Mouse (Mus musculus) heart, embryonic 15.5 days (tissue): ENCODE data around the gene Acp5. TPM values are rescaled to one million over a fixed set of nuclear protein-coding genes. Genes with fewer than 3 reads are reported as not detected.

ENCODE experiments used
- ATAC-seq: fragments of 200-750 bp; cut with Nextera tagmentation; replicated peaks from 2 replicates; pipeline ENCODE4 v1.8.0; 2017; ENCODE audit warnings: low read depth, moderate TSS enrichment; ENCODE audit not compliant: insufficient number of reproducible peaks, insufficient read depth, low FRiP score
- H3K27ac ChIP-seq: fragments of 300-500 bp; sonication (generic); 2 replicates; pipeline ENCODE4 v1.5.1; 2015; ENCODE audit warnings: mild to moderate bottlenecking, inconsistent platforms
- H3K27me3 ChIP-seq: fragments of 300-500 bp; sonication (generic); 2 replicates; pipeline ENCODE4 v1.6.1; 2015; ENCODE audit warnings: inconsistent platforms
- H3K36me3 ChIP-seq: fragments of 300-500 bp; sonication (generic); 2 replicates; pipeline ENCODE4 v1.6.1; 2015; ENCODE audit warnings: mild to moderate bottlenecking, inconsistent platforms
- H3K4me1 ChIP-seq: fragments of 300-500 bp; sonication (generic); replicated peaks from 2 replicates; pipeline ENCODE4 v1.6.1; 2015; ENCODE audit warnings: inconsistent platforms
- H3K4me2 ChIP-seq: fragments of 300-500 bp; sonication (generic); 2 replicates; pipeline ENCODE4 v1.6.1; 2015; ENCODE audit warnings: inconsistent platforms, mild to moderate bottlenecking, moderate library complexity
- H3K4me3 ChIP-seq: fragments of 300-500 bp; sonication (generic); 2 replicates; pipeline ENCODE4 v1.5.1; 2015; ENCODE audit warnings: mild to moderate bottlenecking, inconsistent platforms
- H3K9ac ChIP-seq: fragments of 300-500 bp; sonication (generic); 2 replicates; pipeline ENCODE4 v1.6.1; 2015; ENCODE audit warnings: mild to moderate bottlenecking, inconsistent platforms
- H3K9me3 ChIP-seq: fragments of 300-500 bp; sonication (generic); replicated peaks from 2 replicates; pipeline ENCODE4 v1.6.1; 2016; ENCODE audit warnings: inconsistent platforms
- WGBS: fragments of 180-500 bp; shearing (Covaris S2); methylation state at CpG from one replicate; pipeline ENCODE4 v1.1.7; 2015; ENCODE audit warnings: mixed read lengths; 5-methylcytosine and 5-hydroxymethylcytosine counted together
- polyA plus RNA-seq: library from polyadenylated mRNA; unstranded; fragments of >200 nt; fragmentation: Nextera tagmentation; extraction: Ambion mirVana; gene quantifications from 2 replicates; pipeline ENCODE4 v1.2.1, GENCODE M21; 2015

Acp5 gene
- polyA plus RNA-seq, result 3.0 and 10.3 TPM in 2 replicates

DNA sequence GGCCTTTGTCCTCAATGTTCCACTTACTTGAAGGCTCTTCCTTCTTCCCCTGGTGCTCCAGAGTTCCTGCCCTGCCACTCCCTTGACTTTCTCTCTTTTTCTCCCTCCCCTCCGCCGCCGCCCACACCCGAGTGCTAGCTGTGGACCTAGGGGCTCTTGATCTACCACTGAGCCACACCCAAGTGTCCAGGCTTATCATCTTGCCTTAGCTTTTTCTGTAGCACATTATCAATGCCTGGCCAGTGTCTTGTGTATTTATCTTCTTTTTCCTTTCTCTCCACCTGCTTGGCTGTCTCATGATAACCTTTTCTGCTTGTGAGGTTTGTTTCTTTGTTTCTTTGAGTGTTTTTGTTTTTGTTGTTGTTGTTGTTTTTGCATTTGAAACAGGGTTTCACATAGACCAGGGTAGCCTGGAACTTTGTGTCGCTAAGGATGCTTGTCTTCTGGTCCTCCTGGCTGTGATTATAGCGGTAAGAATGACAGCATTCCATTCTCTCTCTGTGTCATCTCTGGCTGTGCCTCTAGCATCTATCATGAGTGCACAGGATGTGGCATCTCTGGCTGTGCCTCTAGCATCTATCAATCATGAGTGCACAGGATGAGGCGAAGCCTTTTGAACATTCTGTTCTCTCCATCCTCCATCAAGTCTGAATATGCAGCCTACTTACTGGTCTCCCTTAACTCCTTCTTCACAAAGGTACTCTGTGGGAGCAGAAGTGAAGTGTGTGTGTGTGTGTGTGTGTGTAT is at the start of gene Acp5:
TSS of gene Acp5 (minus strand) at position 68 of the 747 bp plus-strand sequence.
- no peaks in the 10 kb centered on the region for H3K27me3 ChIP-seq
- no peaks in the 10 kb centered on the region for H3K36me3 ChIP-seq
- WGBS, result 72% methylated on average over 7 of the region's 7 CpGs
- no peaks in the 10 kb centered on the region for H3K9me3 ChIP-seq
- no peak within 1 kb of the TSS for H3K9ac ChIP-seq
- H3K27ac ChIP-seq, result no peak within 1 kb of the TSS
- peaks cover 10% of the 10 kb centered on the region for H3K4me1 ChIP-seq
- H3K4me3 ChIP-seq, result no peak within 1 kb of the TSS
- H3K4me2 ChIP-seq, result no peak within 1 kb of the TSS
- ATAC-seq, result no peak

DNA sequence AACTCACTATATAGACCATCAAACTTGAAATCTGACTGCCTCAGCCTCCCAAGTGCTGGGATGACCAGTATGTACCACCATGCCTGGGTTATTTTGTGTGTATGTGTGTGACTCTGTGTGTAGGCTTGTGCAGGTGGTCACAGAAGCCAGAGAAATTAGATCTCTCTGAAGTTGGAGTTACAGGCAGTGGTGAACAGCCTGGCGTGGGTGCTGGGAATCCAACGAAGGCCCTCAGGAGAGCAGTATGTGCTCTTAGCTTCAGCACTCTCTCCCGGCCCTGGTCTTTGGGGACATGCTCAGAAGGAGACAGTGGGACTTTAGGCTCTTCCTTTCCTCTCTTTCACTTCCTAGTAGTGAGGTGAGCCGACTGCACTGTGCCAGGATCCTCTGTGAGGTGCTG is 36.8 kb upstream of the Acp5 start:
- Histone ChIP-seq H3K4me1 (no peaks in the 10 kb centered on the region), H3K36me3 (no peaks in the 10 kb centered on the region), H3K27ac (no peak overlapping the region), H3K4me3 (no peak overlapping the region), H3K9me3 (no peaks in the 10 kb centered on the region), H3K9ac (no peak overlapping the region), H3K4me2 (no peak overlapping the region), H3K27me3 (no peaks in the 10 kb centered on the region)
- WGBS, result 74% methylated on average over 4 of the region's 4 CpGs
- no peak for ATAC-seq

DNA sequence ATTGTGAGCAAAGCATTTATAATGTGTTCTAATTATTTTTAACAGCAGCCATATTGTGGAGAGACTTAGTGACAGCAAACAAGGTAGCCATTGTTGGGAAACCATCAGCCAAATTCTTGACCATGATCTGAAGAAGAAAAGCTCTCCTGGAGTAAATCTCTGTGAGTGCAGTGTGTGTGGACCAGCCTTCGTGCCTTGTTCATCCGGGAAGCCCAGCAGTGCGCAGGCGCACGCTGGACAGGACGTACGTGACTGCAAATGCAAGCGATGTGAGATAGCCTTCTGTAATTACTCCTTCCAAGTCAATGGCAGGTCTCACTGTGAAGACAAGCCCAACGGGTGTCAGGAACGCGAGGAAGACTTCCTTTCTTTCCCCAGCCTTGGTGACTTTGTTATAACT is 33.8 kb upstream of the Acp5 start:
- Histone ChIP-seq H3K4me3 (no peak overlapping the region), H3K27ac (no peak overlapping the region), H3K4me2 (no peak overlapping the region), H3K36me3 (no peaks in the 10 kb centered on the region), H3K27me3 (no peaks in the 10 kb centered on the region), H3K4me1 (0 out of 2 replicates have a peak, but pooled peaks cover 2% of the 10 kb centered on the region), H3K9ac (no peak overlapping the region), H3K9me3 (no peaks in the 10 kb centered on the region)
- WGBS, result 90% methylated on average over 11 of the region's 11 CpGs
- no peak for ATAC-seq

DNA sequence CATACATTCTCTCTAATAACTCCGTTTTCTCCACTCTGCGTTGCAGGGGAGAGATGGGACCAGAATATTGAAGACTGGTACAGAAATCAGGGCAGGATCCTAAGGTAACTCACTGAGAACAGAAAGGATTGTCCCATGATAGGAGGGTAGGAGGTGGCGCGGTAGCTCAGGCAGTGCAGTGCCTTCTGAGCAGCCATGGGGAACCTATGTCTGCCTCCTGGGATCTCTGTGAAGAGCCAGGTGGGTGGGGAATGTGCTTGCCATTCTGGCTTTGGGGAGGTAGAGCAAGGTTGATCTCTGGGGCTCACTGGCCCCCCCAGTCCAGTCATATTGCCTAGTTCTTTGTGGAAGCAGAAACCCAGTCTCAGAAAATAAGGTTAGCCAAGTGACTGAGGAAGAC is 32.2 kb upstream of the Acp5 start:
- H3K9ac ChIP-seq, result no peak overlapping the region
- no peak for ATAC-seq
- H3K27me3 ChIP-seq, result no peaks in the 10 kb centered on the region
- H3K36me3 ChIP-seq, result no peaks in the 10 kb centered on the region
- H3K4me2 ChIP-seq, result no peak overlapping the region
- 92% methylated on average over 4 of the region's 4 CpGs for WGBS
- no peak overlapping the region for H3K27ac ChIP-seq
- H3K4me1 ChIP-seq, result 0 out of 2 replicates have a peak, but pooled peaks cover 2% of the 10 kb centered on the region
- no peak overlapping the region for H3K4me3 ChIP-seq
- no peaks in the 10 kb centered on the region for H3K9me3 ChIP-seq

DNA sequence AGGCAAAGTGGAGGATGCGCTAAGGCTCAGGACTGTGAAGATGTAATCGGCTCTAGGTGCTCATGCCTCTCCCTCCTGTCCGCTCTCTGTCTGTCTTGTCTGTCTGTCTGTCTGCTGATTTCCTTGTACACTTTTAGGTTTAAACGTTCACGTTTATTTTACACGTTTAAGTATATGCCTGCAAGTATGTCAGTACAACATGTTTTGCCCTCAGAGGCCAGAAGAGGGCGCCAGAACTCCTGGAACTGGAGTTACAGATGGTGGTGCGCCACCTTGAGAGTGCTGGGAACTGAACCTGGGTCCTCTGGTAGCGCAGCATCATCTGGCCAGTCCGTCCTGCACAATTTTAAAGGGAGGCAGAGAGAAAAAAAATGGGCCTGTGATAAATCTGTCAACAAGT is 31.2 kb upstream of the Acp5 start:
- no peak for ATAC-seq
- Histone ChIP-seq H3K9me3 (no peaks in the 10 kb centered on the region), H3K27ac (no peak overlapping the region), H3K36me3 (no peaks in the 10 kb centered on the region), H3K9ac (no peak overlapping the region), H3K27me3 (no peaks in the 10 kb centered on the region), H3K4me1 (0 out of 2 replicates have a peak, but pooled peaks cover 2% of the 10 kb centered on the region), H3K4me2 (no peak overlapping the region), H3K4me3 (no peak overlapping the region)
- 88% methylated on average over 10 of the region's 10 CpGs for WGBS

DNA sequence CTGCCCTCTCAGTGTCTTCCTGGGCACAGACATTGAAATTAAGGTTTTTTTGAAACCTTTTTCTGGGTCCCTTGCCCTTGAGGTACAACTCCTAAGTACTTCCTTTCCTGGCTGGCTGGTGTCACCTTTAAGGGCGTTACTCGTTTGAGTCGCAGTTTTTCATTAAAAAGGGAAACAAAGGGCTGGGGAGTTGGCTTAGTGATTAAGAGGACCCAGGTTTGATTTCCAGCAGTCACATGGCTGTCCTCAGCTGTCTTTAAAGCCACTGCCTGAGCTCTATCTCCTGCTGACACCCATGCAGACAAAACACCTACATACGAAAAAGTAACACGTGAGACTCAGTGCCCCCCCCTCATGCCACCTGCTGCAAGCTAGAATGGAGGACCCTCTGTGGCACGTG is 30.5 kb upstream of the Acp5 start:
- Histone ChIP-seq H3K4me3 (no peak overlapping the region), H3K4me1 (0 out of 2 replicates have a peak, but pooled peaks cover 2% of the 10 kb centered on the region), H3K9ac (no peak overlapping the region), H3K9me3 (no peaks in the 10 kb centered on the region), H3K27ac (no peak overlapping the region), H3K27me3 (no peaks in the 10 kb centered on the region), H3K36me3 (no peaks in the 10 kb centered on the region), H3K4me2 (no peak overlapping the region)
- no peak for ATAC-seq
- WGBS, result 54% methylated on average over 6 of the region's 6 CpGs

DNA sequence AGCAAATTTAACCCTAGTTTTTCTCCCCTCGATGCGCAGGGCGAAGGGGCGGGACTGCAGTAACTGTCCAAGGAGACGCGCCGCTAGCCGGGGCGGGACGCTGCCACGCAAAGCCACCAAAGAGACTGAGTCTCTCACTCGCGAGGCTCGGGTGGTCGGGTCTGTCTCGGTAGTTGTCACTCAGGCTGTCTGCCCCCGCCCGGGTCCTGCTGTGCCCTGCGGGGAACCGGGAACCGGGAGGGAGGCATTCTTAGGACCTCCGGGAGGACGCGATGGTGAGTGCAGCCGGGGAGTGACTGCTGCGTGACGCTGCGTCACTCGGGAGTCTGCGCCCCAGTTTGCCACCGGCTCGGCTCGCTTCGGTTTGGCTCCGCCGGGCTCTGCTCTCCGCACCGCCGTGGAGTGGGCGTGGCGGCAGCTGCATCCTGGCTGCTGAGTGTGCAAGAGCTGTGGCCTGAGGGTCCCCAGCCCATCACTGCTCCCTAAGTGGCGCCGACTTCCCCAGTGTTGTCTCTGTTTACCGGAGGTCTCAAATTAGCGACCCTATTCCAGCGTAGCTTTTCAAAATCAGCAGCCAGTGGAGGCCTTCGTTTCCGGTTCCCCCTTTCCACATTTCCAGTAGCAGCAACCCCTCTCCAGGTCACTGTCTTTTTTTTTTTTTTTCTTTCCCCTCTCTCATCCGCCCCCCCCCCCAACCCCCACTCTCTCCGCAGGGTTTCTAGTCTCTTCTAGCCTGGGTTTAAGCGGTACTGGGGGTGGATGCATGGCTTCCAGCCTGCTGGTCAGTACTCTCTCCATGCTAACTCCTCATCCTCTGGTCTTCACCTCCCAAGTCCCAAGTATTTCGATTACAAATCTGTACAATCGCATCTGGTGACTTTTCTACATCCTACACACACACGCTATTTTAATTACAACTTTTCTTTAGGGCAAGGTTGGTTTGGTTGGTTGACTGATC is 29.5 kb upstream of the Acp5 start:
- 3% methylated on average over 53 of the region's 54 CpGs for WGBS
- Histone ChIP-seq H3K27ac (no peak overlapping the region), H3K9ac (peak overlapping the region; percentile 63), H3K9me3 (no peaks in the 10 kb centered on the region), H3K4me1 (0 out of 2 replicates have a peak, but pooled peaks cover 2% of the 10 kb centered on the region), H3K36me3 (no peaks in the 10 kb centered on the region), H3K4me3 (peak overlapping the region; percentile 59), H3K27me3 (no peaks in the 10 kb centered on the region), H3K4me2 (peak overlapping the region; percentile 95)
- no peak; the same call in 1 of the 2 replicates for ATAC-seq

DNA sequence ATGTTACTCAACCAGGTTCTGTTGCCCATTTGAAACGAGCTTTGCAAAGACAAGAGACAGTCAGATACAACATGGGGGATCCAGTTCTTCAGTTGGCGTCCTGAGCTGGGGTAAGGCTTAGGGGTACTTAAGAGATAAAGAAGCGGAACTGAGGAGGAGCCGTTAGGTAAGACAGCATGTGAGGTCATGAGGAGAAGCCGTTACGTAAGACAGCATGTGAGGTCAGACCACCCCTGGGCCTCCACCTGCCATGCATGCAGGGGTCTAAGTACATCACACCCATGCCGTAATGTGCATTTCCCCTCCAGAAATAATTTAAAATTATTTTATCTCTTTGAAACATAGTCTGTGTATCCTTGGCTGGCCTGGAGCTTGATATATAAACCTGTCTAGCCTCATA is 27.4 kb upstream of the Acp5 start:
- 84% methylated on average over 7 of the region's 7 CpGs for WGBS
- Histone ChIP-seq H3K4me2 (no peak overlapping the region), H3K36me3 (no peaks in the 10 kb centered on the region), H3K27me3 (no peaks in the 10 kb centered on the region), H3K4me1 (peaks cover 3% of the 10 kb centered on the region; the same call in 1 of the 2 replicates), H3K27ac (no peak overlapping the region), H3K4me3 (no peak overlapping the region), H3K9me3 (no peaks in the 10 kb centered on the region), H3K9ac (no peak overlapping the region)
- no peak for ATAC-seq

DNA sequence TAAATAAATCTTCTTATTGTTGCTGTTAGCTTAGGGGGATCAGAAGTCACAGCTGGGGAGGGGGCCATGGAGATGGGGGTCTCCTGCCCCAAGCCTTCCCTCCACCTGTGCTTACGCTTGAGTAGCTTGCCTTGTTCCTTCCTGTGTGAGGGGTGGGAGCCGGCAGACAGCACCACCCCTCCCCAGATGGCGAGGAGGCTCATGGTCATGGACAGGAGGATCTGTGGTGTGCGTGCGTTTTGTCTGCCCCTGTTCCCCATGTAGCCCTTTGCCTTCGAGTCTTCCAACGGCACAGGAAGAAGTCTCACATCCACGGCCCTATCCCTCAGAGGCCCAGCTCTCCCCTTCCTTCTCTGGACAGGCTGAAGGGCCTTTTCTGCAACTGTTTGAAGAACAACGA is 26.8 kb upstream of the Acp5 start:
- Histone ChIP-seq H3K36me3 (no peaks in the 10 kb centered on the region), H3K4me3 (no peak overlapping the region), H3K27ac (no peak overlapping the region), H3K4me1 (peaks cover 9% of the 10 kb centered on the region), H3K9ac (no peak overlapping the region), H3K4me2 (no peak overlapping the region), H3K27me3 (no peaks in the 10 kb centered on the region), H3K9me3 (no peaks in the 10 kb centered on the region)
- ATAC-seq, result no peak
- WGBS, result 73% methylated on average over 9 of the region's 9 CpGs

DNA sequence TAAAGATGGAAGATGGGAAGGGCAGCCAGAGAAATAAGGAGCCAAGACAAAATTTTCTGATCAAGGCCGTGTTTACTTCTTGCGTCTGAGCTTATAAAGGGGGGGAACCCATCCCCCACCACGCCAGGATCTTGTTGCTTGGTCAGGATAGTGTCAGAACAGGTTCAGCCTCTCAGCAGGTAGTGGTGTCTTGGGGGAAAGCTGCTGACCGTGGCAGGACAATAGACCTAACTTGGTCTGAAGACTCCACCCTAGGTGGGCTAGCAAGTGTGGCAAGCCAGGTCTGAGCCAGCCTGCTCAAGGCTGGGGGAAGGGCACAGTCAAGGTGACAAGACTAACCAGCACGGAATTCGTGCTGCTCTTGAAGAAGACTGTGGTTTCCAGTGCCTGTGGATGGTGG is 25.8 kb upstream of the Acp5 start:
- Histone ChIP-seq H3K9ac (no peak overlapping the region), H3K4me3 (no peak overlapping the region), H3K36me3 (no peaks in the 10 kb centered on the region), H3K4me1 (peaks cover 12% of the 10 kb centered on the region), H3K9me3 (no peaks in the 10 kb centered on the region), H3K27me3 (no peaks in the 10 kb centered on the region), H3K4me2 (no peak overlapping the region), H3K27ac (no peak overlapping the region)
- WGBS, result 44% methylated on average over 6 of the region's 6 CpGs
- ATAC-seq, result no peak

DNA sequence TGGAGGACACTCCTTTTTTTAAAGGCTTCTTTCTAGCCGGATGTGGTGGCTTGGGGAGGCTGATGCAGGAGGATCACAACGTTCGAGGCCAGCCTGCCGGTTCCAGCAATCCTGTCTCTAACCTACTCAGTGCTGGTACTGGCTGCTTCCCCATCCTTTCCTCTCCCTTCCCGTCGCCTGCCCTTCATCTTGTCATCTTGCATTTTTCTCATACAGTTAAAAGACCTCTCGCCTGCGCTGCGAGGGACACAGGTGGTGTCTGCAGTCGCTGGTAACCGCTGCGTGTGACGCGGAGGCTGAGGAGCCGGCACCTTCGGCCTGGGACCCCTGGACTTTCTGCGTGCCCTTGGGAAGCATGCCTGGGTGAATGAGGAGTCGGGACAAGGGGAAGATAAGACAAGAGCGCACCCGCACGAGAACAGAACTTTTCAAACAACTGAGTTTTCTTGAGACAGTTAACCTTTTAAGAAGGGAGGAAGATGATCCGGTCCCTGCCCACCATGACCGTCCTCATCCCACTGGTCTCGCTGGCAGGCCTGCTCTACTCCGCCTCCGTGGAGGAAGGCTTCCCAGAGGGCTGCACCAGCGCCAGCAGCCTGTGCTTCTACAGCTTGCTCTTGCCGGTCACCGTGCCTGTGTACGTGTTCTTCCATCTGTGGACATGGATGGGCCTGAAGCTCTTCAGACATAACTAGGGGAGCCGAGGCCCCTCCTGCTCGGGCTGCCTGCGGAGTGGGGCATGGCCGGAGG is 22.2 kb upstream of the Acp5 start:
- H3K27ac ChIP-seq, result no peak overlapping the region

More for the DNA sequence above, 22.2 kb upstream of the Acp5 start:
- H3K9me3 ChIP-seq, result no peaks in the 10 kb centered on the region
- no peak for ATAC-seq
- WGBS, result 54% methylated on average over 34 of the region's 34 CpGs
- H3K4me3 ChIP-seq, result peak overlapping the region; percentile 76
- H3K27me3 ChIP-seq, result no peaks in the 10 kb centered on the region
- H3K4me2 ChIP-seq, result peak overlapping the region; percentile 72
- peak overlapping the region; percentile 81; the same call in 1 of the 2 replicates for H3K9ac ChIP-seq
- peaks cover 16% of the 10 kb centered on the region for H3K4me1 ChIP-seq
- no peaks in the 10 kb centered on the region for H3K36me3 ChIP-seq
